Mouse (Mus musculus) heart, postnatal 0 days (tissue): ENCODE data around the gene Zdhhc8. TPM values are rescaled to one million over a fixed set of nuclear protein-coding genes. Genes with fewer than 3 reads are reported as not detected.

Source experiments
- ATAC-seq: fragments of 200-750 bp; cut with Nextera tagmentation; 2 replicates; pipeline ENCODE4 v1.8.0; 2017; ENCODE audit warnings: low read depth, moderate number of reproducible peaks, moderate library complexity; ENCODE audit not compliant: insufficient read depth
- DNase-seq: peaks from one replicate; pipeline ENCODE4 v3.0.0-alpha.2; 2016; ENCODE audit warnings: low spot score
- H3K27ac ChIP-seq: fragments of 300-500 bp; sonication (generic); 2 replicates; pipeline ENCODE4 v1.5.1; 2014; ENCODE audit warnings: low read depth, mild to moderate bottlenecking
- H3K27me3 ChIP-seq: fragments of 300-500 bp; sonication (generic); 2 replicates; pipeline ENCODE4 v1.6.1; 2014; ENCODE audit warnings: low read length, mixed read lengths; ENCODE audit not compliant: control insufficient read depth, insufficient read depth
- H3K36me3 ChIP-seq: fragments of 300-500 bp; sonication (generic); replicated peaks from 2 replicates; pipeline ENCODE4 v1.6.1; 2014; ENCODE audit warnings: low read length, mixed read lengths; ENCODE audit not compliant: control insufficient read depth, insufficient read depth
- H3K4me1 ChIP-seq: fragments of 300-500 bp; sonication (generic); 2 replicates; pipeline ENCODE4 v1.6.1; 2014; ENCODE audit warnings: antibody characterized with exemption; ENCODE audit not compliant: control insufficient read depth, insufficient read depth
- H3K4me2 ChIP-seq: fragments of 300-500 bp; sonication (generic); 2 replicates; pipeline ENCODE4 v1.6.1; 2014; ENCODE audit warnings: low read depth, mild to moderate bottlenecking, low read length, moderate library complexity
- H3K4me3 ChIP-seq: fragments of 300-500 bp; sonication (generic); 2 replicates; pipeline ENCODE4 v1.5.1; 2014; ENCODE audit warnings: low read depth, low read length
- H3K9ac ChIP-seq: fragments of 300-500 bp; sonication (generic); replicated peaks from 2 replicates; pipeline ENCODE4 v1.6.1; 2014; ENCODE audit warnings: low read depth, low read length, mixed read lengths
- H3K9me3 ChIP-seq: fragments of 300-500 bp; sonication (generic); replicated peaks from 2 replicates; pipeline ENCODE4 v1.6.1; 2016; ENCODE audit warnings: low read length; ENCODE audit not compliant: control insufficient read depth
- CTCF ChIP-seq: IDR thresholded peaks from 2 replicates; pipeline ENCODE4 v1.5.1; 2016; ENCODE audit warnings: antibody characterized with exemption, control low read depth, low read depth
- EP300 ChIP-seq: IDR thresholded peaks from 2 replicates; pipeline ENCODE4 v1.6.1; 2016; ENCODE audit warnings: antibody characterized with exemption, low read depth
- WGBS: fragments of 180-500 bp; shearing (Covaris S2); extraction: QIAGEN DNeasy Blood & Tissue Kit; methylation state at CpG from one replicate; pipeline ENCODE4 v1.1.7; 2014; 5-methylcytosine and 5-hydroxymethylcytosine counted together
- polyA plus RNA-seq: library from polyadenylated mRNA; unstranded; fragments of >200 nt; fragmentation: Nextera tagmentation; extraction: Ambion mirVana; gene quantifications from 2 replicates; pipeline ENCODE4 v1.2.1, GENCODE M21; 2015
- total RNA-seq: library from RNA; depleted of rRNA; stranded (reverse); fragments of >200 nt; gene quantifications from 2 replicates; pipeline ENCODE4 v1.2.3, GENCODE M21; 2014; ENCODE audit warnings: low replicate concordance

Gene Zdhhc8
- total and polyA plus RNA-seq, 2 experiments from 2014 or later, result 16.4 to 27.7 TPM

DNA sequence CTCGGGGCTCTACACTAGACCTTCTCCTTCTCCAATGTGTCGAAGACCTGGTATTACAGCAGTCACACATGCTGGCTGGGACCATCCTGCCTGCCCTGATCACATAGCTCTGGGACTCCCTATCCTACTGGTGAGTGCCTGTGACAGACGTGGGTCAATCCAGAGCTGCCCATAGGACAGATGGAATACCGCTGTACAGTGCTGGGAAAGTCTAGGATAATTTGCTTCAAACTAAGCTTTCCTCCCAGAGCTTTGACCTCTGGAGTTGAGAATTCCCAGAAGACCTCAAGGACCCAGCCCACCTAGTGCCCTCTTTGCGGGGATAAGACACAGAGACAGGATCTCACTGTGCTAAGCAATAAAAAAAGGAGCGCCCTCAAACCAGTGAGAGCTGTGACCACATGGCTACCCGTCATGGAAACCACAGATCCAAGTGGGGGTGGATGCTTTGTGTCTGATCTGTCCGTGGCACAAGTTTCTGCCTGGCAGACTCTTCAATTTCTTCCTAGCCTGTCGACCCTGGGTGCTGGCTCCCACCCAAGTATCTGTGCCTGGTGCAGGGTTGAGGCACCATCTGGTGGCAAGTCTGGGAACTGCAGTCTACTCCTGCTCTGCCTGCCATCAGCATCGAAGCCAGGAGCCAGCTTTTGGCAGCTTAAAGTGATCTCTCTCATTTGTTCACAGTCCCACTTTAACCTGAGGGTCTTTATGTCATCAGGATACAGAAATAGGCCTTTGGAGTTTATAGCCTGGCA lies 23.3 kb downstream of the Zdhhc8 start:
- Histone ChIP-seq H3K27ac (no peak overlapping the region), H3K36me3 (no peaks in the 10 kb centered on the region), H3K4me1 (peaks cover 13% of the 10 kb centered on the region), H3K9ac (no peak overlapping the region), H3K9me3 (no peaks in the 10 kb centered on the region), H3K4me2 (no peak overlapping the region), H3K4me3 (no peak overlapping the region), H3K27me3 (no peaks in the 10 kb centered on the region)
- TF ChIP-seq CTCF, result peak; percentile 99
- no peak for TF ChIP-seq EP300
- 0 out of 2 replicates have a peak, but pooled peaks have one; percentile 18 for ATAC-seq
- DNase-seq, result peak; percentile 71
- 43% methylated on average over 10 of the region's 10 CpGs for whole genome bisulfite sequencing

DNA sequence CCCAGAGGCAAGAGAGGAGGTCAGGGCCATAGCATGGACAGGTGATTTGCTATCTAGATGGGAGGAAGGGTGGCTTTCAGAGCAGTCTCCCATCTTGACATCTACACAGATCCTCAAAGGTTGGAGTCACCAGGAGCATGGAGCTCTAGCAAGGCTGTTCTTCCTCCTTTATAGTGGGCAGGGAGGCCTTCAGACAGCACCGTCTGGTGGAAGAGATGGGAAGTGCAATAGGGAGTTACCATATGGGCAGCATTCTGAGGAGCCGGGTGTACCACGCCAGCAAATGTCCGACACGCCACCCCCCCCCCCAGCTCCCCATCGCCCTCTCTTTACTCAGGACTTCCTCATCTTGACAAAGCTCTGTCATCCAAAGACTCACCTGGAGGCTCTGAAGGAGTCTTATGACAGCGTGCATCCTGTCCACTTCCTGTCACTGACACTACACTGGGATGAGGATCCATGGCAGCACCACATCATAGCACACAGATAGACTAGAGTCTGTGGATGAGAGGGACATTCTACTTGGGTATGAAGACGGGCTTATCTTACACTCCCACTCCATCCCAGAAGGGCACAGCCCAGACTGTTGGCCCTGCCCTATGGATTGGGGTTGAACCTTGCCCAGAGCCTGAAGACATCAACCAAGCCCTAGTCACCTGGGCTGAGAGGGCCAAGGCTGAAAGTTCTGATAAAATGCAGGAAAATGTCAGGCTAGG lies 24.1 kb downstream of the Zdhhc8 start:
- Histone ChIP-seq H3K4me1 (peaks cover 13% of the 10 kb centered on the region), H3K4me2 (no peak overlapping the region), H3K9ac (no peak overlapping the region), H3K27me3 (no peaks in the 10 kb centered on the region), H3K4me3 (no peak overlapping the region), H3K9me3 (no peaks in the 10 kb centered on the region), H3K27ac (no peak overlapping the region), H3K36me3 (no peaks in the 10 kb centered on the region)
- ATAC-seq (peak; percentile 38; the same call in 1 of the 2 replicates), DNase-seq (peak; percentile 33)
- 18% methylated on average over 8 of the region's 8 CpGs for WGBS
- TF ChIP-seq CTCF (peak; percentile 78), EP300 (no peak)

DNA sequence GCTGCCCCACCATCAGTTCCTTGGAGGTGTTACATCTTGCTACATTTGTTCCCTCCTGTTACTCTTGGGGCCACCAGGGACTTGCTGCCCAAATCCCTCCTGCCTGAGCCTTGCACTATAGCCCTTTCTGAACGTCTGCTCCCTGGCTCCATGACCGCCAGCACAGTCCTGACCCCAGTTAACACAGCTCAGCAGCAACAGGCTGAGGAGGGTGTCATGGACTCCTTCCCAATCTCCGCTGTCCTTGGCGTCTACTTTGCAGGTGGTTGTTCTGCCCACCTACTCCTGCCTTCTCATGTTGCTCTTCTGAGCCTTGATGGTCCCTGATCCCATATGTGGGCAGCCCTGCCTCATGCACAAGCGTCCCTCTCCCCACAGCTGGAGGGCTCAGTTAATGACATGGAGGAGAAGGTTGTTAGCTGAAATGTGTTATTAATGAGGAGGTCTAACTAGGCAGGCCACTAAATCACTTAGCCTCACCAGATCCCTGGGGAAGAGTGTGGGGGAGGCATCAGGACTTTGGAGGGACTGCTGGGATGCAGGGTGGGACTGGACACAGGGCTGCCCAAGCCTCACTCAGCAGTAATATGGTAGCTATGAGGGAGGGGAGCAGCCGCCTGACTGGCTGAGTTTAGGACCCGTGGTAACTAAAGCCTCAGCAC lies 31.4 kb downstream of the Zdhhc8 start:
- ATAC-seq (no peak), DNase-seq (no peak)
- Histone ChIP-seq H3K27ac (no peak overlapping the region), H3K27me3 (no peaks in the 10 kb centered on the region), H3K9ac (no peak overlapping the region), H3K4me3 (no peak overlapping the region), H3K4me1 (no peaks in the 10 kb centered on the region), H3K4me2 (no peak overlapping the region), H3K9me3 (no peaks in the 10 kb centered on the region), H3K36me3 (no peaks in the 10 kb centered on the region)
- WGBS, result 67% methylated on average over 7 of the region's 7 CpGs
- TF ChIP-seq EP300, result no peak
- no peak for TF ChIP-seq CTCF

DNA sequence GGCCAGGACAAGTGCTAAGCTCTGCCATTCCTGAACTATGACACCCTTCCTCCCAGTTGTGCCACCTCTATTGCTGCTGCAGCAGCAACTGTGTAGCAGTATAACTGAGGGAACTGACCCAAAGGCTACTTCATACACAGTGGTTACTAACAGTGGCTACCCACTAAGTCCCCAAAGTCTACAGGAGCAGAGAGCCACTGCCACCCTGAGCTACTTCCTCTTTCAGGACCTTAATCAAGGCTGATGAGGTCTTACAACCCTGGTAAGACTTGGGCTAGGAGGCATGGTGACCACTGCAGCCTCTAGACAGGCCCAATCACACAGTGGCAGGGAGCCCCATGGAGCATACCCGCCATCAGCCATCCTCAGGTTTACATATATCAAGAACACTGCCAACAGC lies 32.9 kb downstream of the Zdhhc8 start:
- Histone ChIP-seq H3K27ac (no peak overlapping the region), H3K9me3 (no peaks in the 10 kb centered on the region), H3K4me1 (no peaks in the 10 kb centered on the region), H3K27me3 (no peaks in the 10 kb centered on the region), H3K36me3 (no peaks in the 10 kb centered on the region), H3K4me3 (no peak overlapping the region), H3K4me2 (no peak overlapping the region), H3K9ac (no peak overlapping the region)
- TF ChIP-seq EP300 (no peak), CTCF (no peak)
- no peak for ATAC-seq
- 100% methylated on average over 1 of the region's 1 CpGs for WGBS
- no peak for DNase-seq

DNA sequence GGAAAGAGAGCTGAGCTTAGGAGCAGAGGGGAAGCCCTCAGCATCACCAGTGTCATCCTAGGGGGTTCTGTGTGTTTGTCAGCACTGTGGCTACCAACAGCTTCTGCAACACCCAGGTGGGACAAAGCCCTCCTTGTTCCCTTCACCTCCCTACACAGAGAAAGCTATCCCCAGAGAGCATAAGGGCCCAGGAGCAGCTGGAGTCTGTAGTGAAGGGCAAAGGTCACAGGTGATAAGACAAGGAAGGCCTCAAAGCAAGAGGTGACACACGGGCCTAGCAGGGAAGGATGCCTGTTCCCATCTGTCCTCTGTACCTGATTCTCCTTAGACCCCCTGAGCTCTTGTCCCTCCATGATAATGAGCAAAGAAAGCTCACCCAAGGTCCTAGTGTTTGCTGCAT lies 33.3 kb downstream of the Zdhhc8 start:
- Histone ChIP-seq H3K36me3 (no peaks in the 10 kb centered on the region), H3K27me3 (no peaks in the 10 kb centered on the region), H3K9me3 (no peaks in the 10 kb centered on the region), H3K4me2 (no peak overlapping the region), H3K9ac (no peak overlapping the region), H3K4me1 (no peaks in the 10 kb centered on the region), H3K27ac (no peak overlapping the region), H3K4me3 (no peak overlapping the region)
- no peak for TF ChIP-seq EP300
- 36% methylated on average over 1 of the region's 1 CpGs for WGBS
- no peak for DNase-seq
- ATAC-seq, result no peak
